Mouse (Mus musculus): Measurements from ENCODE around the gene Tmprss11a.

GRCm38 (mm10) chr5:86419494-86419893, 49.3 kb downstream of the Tmprss11a start:
- TF ChIP-seq CTCF (conservative IDR thresholded peaks at IDR 0.05; ENCODE audit: insufficient read depth, insufficient read length, low read depth, low read length) (peak; percentile 17; the same call in 1 of the 2 replicates), POLR2A (IDR thresholded peaks at IDR 0.05; ENCODE audit: low read depth, low read length) (no peak)

All from kidney, adult 2 months (tissue).